Mouse (Mus musculus) gastrocnemius, adult 18-20 months (tissue): ENCODE measurements around the gene Gm49320. TPM values are rescaled to one million over a fixed set of nuclear protein-coding genes. Genes with fewer than 3 reads are reported as not detected.

Experiments
- DNase-seq: peaks from one replicate; pipeline ENCODE4 v3.0.0; 2021; ENCODE audit warnings: low spot score
- long read RNA-seq, 2 experiments: library from polyadenylated mRNA; stranded (forward); transcript quantifications; one replicate each; pipeline ENCODE4 v2.0.0; 2021
- total RNA-seq, 2 experiments: library from RNA; stranded (reverse); gene quantifications; 2 replicates each; pipeline ENCODE4 v1.2.3; 2021

Gene Gm49320
- under 1 TPM in 1 of 2 experiments, not detected in 1; 0.14 TPM for total RNA-seq
- long read RNA-seq, experiment 1, partial matches to known transcripts = 0 of 10 reads
- long read RNA-seq, experiment 1, other reads (novel, unspliced or antisense) = 10 of 10 reads
- long read RNA-seq, experiment 2, partial matches to known transcripts = 0 of 2 reads
- long read RNA-seq, experiment 2, other reads (novel, unspliced or antisense) = 2 of 2 reads

DNA sequence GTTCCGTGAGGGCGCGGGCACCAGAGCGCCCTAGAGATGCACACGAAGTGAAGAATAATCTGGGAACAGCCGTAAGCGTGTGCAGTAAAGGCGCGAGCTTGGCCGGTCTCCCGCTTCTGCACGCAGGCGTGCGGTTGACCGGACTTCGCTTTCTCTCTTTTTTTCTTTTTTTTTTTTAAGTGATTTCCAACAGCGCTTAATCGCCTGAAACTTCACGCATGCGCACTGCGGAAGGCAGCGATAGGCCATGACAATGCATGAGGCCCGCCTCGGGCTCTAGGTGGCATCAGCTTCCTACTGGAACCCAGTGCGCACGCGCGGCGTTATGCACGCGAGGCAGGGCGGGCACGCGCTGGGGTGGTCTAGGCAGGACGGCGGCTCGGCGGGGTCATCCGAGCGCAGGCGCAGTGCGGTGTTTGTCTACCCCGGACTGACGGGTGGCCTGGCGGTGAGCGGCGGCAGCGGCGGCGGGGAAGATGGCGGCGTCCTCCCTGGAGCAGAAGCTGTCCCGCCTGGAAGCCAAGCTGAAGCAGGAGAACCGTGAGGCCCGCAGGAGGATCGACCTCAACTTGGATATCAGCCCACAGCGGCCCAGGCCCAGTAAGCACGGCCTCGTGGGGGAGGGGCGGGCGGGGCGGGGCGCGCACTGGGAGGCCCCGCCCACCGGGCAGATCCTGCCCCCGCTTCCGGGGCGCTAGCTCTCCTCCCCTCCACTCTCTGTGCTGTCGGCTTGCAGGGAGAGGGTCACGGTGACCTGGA is at the start of gene Gm49320, which contains the start of gene Map2k7:
Gm49320 (plus strand) TSS at position 432 of the 759 bp plus-strand sequence.
Map2k7 (plus strand) TSS at position 307 of the 759 bp plus-strand sequence.
- peak; percentile 99 for DNase-seq

DNA sequence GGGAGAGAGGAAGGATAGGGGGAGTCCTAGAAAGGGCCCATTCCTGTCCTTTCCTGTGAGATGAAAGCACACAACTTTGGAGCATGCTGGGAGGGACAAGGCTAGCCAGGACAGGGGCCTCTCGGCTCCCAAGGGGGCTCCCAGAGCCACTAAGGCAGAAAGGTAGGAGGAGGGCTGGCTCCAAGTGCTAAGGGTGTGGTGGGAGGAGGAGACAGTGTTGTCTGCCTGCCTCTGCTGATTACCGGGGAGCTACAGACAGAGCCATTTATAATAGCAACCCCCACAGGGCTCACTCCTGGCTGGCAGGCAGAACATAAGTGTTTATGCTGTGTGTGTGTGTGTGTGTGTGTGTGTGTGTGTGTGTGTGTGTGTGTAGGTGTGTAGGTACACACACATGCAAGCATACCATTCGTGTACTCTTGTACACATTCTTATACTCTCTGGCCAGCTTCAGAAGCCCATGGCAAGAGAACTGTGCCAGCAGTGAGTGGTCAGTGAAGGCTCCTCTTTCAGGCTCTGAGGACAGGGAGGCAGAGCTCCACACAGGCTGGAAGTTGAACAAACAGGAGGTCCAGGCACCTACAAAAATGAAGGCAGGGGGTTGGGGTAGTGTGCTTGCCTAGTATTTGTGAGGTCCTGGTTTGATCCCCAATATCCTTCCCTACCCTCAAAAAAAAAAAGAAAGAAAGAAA is 49.5 kb upstream of the Gm49320 start:
- no peak for DNase-seq

DNA sequence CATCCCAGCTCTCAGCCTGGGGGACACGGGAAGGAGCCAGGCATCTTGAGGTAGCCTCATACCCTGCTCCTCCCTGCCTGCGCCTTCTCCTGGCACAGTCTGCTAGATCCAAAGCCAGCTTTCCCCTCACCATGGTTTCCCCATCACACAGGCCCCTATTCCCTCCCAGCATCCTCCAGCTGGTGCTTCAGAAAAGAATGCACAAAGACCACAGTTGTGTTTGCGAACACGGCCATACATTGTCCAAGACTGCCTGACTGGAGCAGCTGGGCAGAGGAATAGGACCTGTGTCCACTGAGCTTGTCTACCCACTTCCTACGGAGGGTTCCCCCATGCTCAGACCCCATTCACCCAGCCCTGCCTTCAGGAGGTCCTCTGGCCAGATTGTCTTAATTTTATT is 46.4 kb upstream of the Gm49320 start:
- no peak for DNase-seq

DNA sequence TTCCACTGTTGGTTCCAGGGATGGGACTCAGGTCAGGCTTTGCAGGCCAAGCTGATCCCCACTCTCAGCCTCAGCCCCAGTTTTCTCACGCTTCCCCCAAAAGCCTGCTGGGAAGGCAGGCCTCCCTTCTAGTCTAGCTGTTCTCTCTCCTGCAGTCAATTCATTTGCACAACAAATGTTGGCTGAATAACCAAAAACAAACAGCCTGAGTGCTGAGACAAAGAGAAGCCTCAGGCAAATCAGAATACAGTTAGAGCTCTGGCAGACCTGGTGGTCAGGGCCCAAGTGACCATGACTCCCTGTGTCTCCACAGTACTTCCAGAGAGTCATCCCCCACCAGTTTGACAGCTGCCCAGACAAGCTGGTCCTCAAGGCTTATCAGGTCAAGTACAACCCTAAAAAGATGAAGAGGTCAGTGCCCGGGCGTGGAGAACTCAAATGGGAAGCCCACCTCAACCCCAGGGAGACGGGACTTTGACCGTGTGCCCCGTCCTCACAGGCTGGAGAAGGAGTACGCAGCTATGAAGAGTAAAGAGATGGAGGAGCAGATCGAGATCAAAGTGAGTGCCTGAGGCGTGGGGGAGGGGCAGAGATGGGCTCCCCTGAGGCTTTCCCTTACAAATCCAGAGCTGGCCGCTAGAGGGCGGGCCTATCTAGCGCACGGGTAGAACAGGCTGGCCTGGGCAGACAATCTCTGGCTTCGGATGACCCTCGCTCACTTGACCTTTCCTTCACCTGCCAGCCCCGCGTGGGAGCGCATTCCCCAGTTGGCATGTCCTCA is 45.7 kb upstream of the Gm49320 start:
- peak; percentile 85 for DNase-seq

DNA sequence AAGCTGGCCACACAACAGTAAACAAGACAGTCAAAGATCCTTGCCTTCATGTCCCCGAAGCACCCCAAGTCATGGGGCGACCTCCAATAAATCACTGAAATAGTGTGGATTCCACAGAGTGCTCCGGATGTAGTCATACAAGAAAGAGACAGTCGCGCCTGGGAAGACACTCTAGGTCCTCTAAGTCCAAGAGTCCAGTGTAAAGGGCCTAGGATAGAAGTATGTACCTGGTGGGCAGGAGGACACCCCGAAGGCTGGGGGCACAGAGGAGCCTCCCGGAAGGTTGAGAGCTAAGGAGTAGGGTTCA is 45.1 kb upstream of the Gm49320 start:
- no peak for DNase-seq

DNA sequence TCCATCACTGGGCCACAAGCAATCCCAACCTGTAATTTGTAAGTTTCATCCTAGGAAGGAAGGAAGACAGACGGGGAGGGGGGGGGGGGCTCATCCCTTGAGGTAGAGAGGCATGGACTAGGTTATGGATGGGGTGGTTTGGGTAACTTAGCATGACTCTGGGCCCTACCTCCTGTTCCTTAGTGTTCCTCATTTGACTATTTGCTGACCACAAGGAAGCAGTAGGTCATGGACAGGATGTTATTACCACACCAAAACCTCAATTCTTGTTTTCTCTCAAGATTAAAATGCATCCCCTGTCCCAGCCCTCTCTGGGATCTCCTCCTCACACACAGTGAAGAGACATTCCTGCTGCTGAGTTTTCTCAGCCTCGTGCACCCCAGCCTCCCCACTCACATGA is 37.3 kb upstream of the Gm49320 start:
- no peak for DNase-seq

DNA sequence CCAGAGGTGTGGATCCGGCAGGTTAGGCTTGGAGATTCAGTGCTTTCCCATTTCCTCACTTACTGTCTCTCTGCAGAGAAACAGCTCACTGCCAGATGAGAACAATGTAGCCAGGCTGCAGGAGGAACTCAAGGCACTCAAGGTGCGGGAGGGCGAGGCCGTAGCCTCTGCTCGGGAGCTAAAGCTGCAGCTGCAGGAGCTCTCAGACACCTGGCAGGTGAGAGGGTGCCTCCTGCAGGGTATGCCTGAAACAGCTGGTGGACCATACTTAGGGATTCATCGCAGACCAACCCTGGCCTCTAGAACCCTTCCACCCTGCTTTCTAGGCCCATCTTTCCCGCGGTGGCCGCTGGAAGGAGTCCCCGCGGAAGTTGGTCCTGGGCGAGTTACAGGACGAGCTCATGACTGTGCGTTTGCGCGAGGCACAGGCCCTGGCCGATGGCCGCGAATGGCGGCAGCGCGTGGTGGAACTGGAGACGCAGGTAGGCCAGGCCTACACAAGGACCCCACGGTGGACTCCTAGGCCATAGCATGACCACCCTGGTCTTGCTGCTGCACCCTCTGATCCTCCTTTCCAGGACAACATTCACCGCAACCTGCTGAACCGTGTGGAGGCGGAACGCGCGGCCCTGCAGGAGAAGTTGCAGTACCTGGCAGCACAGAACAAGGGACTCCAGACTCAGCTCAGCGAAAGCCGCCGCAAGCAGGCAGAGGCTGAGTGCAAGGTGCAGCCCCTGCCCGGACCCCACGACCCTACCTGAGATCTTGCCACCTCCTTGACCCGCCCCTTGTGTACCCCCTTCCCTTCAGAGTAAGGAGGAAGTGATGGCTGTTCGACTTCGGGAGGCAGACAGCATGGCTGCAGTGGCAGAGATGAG is 33.2 kb upstream of the Gm49320 start:
- no peak for DNase-seq

DNA sequence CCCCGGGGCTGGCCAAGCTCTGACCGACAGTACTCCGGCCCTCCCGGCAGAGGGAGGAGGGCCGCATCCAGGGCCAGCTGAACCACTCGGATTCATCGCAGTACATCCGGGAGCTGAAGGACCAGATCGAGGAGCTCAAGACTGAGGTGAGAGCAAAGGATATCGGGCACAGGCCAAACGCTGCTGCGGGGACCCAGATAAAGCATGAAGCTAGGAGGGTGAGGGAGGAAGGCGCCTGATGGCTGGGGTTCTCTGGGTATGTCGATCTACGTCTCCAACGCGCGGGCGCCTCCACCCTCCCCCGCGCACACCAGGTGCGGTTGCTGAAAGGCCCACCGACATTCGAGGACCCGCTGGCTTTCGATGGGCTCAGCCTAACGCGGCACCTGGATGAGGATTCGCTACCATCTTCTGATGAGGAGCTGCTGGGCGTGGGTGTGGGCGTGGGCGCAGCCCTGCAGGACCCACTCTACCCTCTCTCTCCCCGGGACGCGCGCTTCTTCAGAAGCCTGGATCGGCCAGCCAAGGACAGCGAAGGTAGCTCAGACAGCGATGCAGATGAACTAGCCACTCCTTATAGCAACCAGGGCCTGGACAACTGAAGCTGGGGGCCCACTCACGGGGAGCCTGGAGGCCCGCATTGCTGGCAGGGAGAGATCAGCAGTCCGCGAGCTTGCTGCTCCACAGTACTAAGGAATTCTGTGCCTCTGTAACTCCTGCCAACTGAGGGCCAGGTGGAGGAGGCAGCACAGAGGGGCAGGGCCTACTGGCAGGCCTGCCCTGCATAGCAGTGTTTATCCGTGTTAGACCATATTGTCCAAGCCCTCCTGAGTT is 32.3 kb upstream of the Gm49320 start:
- no peak for DNase-seq

DNA sequence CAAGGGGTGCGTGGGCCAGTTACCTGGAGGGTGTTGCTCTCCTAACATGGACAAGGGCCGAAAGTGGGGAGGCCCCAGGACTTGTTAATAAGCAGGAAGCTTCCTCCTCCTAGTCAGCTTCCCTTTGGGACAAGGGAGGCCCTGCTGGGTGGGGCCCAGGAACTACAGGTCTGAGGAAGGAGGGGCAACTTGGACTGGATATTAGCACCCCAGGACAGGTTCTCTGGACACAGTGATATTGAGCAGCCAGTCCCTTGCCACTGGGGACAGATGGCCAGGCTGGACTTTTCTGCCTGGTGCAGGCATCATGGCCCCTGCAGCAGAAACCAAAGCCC is 31.7 kb upstream of the Gm49320 start:
- DNase-seq = no peak

DNA sequence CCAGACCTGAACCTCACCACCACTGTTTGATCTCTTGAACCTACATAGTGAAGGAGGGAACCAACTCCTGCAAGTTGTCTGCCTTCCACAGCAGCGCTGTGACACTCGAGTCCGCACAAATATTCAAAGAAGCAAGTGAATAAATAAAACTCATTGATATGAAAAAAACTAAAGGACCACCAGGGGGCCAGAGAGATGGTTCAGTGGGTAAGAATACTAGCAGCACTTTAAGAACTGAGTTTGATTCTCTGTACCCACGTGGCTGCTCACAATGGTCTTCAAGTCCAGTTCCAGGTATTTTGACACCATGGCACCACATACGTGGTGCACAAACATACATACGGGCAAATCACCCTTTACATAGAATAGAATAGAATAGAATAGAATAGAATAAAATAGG is 27.6 kb upstream of the Gm49320 start:
- no peak for DNase-seq

DNA sequence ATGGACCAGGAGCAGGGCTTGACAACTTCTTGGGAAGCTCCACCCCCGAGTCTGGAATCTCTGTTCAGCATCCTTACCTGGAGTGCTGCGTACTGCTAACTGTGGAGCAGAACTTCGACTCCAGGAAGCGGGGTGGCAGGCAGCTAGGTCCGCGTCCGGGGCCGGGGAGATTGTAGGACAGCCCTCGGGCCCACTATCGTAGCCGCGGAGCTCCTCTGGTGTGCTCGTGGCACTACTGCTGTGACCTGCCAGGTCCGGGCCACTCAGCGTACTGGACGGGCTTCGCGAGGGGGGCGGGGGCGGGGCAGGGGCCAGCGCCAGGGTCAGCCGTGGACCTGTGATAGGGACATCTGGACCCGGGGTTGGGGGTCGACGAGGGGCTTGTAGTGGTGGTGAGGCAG is 25.9 kb upstream of the Gm49320 start:
- DNase-seq = no peak

DNA sequence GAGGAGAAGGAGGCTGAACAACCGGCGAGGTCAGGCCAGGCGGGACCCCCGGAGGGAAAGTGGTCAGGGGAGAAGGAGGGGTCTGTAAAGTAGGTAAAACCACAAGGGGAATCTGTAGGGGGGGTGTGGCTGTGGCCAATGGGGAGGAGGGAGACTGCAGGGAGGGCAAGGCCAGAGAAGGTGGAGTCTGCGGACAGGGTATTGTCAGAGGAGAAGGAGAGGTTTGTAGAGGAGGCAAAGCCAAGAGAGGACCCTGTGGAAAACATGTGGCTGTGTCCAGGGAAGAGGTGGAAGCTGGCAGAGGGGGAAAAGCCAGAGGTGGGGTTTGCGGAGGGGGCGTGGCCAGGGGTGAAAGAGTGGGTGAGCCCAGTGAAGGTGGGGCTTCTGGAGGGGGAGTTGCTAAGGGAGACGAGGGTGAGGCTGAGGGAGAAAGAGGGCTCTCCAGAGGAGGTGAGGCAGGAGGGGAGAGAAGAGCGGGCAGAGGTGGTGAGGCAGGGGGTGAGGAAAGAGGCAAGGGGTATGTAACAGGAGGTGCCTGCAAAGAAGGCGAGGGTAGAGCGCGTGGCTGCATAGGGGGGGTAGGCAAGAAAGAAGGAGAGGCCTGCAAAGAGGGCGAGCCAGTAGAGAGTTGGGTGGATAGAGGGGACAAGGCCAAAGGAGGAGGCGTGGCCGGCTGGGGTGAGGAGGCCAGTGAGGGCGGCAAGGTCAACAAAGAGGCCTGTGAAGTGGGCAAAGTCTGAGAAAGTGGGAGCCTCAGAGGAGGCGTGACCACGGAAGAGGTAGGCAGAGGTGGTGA is 25.3 kb upstream of the Gm49320 start:
- peak; percentile 43 for DNase-seq

DNA sequence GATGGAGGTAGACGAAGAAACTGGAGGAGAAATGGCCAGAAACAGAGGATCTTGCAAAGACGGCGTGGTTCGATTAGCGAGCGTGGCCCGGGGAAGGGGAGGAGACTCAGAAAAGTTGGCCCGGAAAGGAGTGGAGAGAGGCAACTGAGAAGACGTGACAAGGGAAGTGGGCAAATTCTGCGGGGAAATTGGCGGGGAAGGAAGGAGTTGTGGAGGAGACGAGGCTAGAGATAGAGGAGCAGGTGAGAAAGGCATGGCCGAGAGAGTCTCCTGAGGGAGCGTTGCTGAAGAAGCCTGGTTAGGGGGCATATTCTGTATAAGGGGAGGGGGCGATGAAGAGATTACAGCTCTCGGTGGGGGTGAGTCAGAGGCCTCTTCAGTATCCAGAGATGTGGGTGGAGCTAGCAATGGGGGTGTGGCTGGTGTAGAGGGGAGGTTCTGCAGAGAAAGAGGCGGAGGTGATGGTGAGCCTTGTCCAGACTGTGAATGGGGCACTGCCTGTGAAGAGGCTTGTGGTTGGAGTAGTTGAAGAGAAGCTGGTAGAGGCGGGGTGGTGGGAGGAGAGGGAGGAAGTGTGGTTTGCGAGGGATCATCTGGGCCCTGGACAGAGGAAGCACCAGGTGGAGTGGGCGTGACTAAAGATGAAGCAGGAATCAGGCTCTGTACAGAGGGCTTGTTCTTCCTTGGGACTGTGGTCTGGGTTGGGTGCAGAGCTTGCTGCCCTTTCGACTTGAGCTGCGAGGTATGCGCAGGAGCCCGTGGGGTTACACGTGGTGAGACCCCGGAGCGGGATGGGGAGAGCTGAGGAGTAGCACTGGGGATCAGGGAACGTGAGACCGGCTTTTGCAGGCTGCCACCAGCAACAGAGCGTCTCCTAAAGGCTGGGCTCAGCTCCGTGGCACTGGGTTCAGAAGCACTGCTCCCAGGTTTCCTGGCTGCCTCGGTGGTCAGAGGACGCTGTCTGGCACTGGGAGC is 24.4 kb upstream of the Gm49320 start:
- DNase-seq = peak; percentile 47

DNA sequence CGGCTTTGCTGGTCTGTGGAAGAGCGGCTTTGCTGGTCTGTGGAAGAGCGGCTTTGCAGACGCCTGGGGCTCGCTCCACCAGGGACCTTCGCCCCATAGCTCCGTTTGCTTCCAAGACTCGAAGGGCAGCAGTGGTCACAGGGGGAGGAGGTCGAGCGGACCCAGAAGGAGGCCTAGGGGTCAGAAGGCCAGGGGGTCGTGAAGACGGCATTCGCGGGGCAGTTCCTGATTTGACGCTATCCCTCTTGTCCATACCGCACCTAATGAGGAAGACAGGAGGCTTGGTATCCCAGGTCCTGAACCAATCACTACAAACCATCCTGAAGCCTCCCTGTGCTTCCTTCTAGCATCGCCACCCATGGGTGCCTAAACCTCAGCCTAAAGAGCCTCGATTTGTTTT is 22.4 kb upstream of the Gm49320 start:
- no peak for DNase-seq

DNA sequence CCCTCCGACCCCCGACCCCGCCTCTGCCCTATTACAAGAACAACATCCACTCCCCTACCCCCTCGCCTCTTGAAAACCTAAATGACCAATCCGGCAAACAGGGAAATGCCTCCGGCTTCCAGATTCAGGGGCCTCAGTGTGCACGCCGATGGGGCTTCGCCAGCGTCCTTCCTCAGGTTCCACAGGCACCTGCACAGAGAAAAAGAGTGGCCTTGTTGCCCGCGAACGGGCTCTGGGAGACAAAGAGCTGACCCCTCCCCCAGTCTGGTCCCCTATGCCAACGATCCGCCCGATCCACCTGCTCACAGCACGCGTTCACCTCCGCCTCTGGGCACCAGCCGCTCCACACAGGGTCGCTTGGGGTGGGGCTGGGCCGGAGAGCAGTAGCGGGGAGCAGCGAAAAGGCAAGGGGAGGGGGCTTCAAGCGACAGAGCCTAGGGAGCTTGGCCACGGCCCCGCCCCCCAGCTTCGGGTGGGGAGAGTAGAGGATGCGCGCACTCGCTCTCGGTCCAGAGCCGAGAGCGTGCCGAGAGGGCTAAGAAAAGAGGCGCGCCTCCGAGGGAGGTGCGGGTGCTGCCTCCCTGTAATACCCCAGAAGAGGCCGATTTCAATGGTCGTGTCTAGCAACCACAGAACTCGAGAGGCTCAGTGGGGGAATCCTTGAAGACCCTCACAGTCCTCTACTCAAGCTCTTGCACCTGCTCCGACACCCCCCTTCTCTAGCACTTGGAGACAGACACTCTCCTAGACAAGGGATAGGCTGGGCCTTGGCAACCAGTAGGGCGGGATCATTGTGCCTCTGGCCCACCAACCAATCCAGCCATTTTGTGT is 21.7 kb upstream of the Gm49320 start, which contains the start of gene Prr36:
Prr36 (minus strand) TSS at position 669 of the 831 bp plus-strand sequence.
- no peak for DNase-seq

DNA sequence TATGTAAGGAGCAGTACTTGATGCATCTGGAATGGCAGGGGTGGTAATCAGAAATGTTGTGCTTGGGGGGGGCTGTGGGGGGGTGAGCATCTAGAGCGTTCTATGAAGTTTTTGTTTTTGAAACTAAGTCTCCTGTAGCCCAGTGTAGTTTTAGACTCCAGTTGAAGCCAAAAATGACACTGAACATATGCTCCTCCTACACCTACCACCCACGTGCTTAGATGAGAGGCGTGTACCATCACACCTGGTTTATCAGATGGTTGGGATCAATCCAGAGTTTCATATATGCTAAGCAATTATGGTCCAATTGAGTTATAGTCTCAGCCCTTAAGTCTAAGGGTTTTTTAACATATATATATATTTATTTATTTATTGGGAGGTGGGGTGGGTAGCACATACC is 19.0 kb upstream of the Gm49320 start:
- DNase-seq = no peak

DNA sequence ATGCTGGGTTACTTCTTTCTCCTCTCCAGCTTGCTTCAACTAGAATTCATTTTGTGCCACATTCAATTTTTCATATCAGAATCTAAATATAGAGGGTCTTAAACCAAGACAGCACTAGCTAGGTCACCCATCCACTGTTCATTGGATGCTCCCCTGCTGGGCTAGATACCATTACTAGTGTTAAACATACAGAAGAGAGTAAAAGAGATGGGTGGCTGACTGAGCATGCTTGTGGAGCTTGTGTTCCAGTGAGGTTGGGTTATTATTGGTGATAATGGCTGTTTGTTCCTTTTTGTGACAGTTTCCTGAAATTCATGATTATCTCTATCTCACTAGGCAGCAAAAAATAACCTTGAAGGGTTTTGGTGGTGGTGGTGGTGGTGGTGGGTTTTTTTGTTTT is 16.6 kb upstream of the Gm49320 start:
- DNase-seq = no peak
